Mouse (Mus musculus) layer of hippocampus, adult 11-12 months (tissue): ENCODE measurements at regions not wholly inside any gene's neighbourhood (a gene's known extent, or its start where the extent isn't known, plus 50 kb on each side); places are given as distances from the start of the nearest gene placed in this dataset.
A peak's percentile ranks its signal among the peaks of the same experiment; 100 is the strongest.

ENCODE experiments used
- DNase-seq: peaks from one replicate; pipeline ENCODE4 v3.0.0; 2022; ENCODE audit warnings: low spot score

DNA sequence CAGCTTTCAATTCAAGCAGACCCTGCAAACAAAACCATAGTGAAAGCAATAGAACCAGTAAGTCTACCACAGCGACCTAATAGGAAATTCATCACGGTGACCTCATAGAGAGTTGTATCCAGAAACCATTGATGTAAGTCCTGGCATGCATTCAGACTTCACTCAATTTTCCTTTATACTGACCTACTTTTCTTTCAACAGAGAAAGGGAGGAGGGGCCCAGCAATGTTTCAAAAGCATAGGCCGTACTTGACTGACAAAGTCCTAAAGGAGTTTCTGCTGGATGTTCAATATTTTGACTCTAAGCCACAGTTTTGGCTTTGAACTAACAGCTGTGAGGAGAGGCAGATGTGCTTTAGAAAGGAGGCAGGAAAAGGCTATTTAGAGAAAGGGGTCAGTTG is 88.4 kb downstream of the AI593442 start:
- no peak for DNase-seq

DNA sequence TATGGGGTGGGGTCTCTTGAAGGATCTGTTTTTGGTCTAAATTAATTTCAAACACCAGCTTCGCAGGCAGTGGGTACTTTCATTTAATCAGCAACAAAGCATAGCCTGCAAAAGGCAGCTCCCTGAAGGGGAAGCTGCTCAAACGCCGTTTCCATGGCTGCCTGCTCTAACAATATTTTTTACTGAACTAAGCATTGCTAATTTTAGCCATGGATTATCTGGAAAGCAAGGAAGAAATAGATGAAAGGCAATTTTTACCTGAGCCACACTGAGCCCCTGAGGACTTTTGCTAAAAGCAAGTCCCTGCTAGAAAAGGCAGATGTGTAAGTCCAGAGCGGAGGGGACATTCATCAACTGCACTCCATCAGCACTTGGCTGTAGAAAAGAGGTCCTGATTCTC is 105.5 kb downstream of the AI593442 start:
- DNase-seq, result peak; percentile 33

DNA sequence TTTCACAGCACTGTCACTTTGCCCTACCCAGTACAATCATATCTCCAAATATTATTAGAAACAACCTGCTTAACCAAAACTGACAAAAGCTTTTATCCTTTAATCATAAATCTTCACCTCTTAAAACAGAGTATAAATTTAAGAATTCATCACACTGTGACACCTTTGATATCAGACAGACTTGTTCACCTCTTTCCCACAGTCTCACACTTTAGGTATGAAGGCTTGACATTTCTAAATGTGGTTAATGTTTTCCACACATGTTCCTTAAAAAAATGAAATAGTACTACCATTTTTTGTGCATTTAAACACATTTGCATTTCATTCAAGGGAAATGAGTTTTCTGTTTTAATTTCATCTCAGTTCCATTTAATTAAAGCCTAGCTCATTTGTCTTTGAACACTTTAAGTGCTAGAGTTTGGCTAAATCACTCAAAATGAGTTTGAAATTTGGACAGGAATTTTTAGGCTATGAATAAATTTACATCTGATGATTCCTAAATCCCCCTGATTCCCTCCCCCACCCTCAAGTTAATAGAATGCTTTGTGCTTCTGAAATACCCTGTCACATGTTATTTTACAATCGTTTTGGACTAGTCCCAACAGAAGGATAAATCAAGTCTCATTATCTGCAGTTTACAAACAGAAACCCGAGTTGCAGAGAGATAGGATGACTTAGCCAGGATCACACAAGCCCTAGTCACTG is 127.9 kb downstream of the AI593442 start:
- DNase-seq, result no peak

DNA sequence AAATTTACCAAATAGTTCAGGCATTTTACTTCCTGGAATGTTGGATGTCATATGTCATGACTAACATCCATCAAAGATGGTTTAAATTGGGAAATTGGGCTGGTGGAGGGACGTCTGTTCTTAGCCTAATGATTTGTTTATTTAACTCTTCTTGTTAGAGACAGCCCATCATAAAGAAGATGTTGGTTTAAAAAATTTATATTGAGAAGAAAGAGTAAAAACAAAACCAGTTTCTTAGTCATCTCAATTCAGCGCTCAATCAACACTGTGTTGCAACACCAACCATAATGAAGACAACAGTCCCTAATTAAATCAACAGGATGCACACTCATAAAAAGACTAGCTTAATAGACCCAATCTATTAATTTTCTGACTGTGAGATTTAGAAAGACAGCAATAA is 133.5 kb downstream of the AI593442 start:
- DNase-seq, result no peak

DNA sequence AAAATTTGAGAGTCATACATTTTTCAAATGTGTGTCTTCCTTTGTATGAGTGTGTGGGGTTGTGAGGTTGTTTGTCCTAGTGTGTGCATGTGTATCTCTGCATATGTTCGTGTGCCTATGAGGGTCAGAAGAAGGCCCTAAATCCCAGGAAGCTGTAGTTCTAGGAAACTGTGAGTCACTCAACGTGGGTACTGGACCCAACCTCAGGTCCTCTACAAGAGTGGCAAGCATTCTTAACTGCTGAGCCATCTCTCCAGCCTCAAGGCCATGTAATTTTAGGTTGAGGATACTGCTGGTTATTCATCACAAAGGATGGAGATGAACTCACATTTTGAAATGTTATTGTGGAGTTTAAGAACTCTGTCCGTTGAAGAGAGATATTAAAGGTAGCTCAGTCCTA is 140.5 kb downstream of the AI593442 start:
- no peak for DNase-seq

DNA sequence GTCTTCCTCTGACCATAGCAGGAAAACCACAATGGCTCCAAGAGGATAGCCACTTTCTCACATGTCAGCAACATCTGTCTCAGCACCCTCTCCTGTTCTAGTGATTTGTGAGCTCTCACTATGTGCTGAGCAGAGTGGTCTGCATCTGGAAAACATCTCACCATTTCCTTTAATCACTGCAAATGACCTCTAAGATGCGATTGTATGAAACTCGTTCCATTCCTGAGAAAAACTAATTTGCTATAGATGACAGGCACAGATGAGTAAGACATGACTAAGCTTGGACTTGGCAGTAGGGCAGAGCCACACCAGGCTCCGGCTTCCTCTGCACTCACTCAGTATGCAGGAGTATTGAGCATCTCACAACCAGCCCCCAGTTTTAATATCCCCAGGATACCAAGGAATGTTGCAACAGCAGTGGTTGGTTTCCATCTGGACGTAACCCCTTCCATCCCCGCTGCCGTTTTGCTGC is 150.1 kb downstream of the AI593442 start:
- DNase-seq, result no peak

DNA sequence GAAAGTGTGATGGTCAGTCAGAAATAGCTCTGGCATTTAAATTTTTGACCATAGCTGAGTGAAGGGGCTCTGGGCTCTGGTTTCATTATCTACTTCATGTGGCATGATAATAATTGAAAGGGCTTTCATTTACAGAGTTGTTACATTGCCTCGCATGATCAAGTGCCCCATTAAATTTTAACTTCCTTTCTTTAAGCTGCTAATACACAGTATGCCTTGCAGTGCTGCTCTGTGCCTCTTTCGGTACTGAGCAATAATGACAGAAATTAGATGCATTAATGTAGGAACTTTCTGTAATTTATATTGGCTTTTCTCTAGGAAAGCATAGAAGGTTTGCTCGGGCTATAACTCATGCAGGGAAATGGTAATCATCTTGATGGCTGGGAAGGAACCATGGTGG is 179.1 kb downstream of the AI593442 start:
- DNase-seq, result no peak

DNA sequence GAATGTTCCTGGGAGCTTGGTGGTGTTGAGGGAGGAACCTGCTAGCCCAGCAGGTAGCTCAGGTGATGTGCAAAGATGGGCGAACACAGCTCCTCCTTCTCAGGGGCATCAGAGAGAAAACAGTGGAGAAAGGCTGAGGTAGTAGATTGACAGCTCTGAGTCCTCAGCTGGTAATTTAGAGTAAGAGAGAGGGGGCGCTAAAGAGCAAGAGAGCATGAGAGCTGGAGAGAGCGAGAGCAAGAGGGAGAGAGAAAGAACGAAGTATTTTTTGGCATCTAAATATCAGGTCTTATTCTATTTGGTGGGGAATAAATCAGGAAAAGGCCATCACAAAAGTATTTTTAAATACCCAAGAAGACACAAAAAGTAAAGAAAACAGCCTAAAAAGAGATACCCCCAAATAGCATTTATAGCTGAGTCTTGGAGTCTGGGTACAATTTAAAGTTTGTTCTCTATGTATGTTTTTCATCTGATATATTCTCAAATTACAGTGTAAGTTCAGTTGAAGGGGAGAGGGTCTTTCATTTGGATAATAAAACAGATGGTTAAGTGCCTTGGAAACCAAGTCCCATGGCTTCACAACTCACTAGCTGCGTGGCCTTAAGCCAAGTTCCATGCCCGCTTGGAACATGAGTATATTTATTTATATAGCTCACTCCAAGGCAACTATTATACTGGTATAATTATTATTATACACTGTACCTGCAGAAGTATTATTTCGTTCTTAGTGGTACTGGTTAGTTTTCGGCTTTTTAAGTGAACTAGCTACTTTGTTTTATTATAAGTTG is 183.9 kb downstream of the AI593442 start:
- no peak for DNase-seq

DNA sequence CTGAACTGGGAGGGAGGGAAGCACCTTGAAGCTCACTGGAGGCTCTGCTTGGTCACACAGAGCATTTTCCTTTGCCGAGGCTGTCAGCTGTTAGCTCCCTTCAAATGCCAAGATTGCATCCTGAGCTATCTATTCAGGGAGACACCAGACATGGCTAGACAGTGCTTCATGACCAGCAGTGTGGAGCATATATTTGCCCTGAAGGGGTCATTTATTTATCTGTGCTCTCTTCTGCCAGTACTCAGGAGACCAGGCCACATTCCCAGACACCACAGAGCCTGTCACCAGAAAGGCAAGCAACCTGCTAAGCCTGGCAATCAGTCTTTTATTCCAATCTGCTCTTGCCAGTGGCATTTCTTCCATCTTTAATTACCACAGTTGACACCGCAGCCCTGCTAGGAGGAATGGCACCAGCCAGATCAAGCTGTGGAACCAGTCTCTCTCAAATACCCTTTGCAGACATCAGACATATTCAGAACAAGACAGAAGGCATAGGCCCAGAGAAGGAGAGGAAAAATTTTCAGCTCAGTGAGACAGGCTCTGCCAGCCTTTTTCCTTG is 186.6 kb downstream of the AI593442 start:
- DNase-seq, result no peak

DNA sequence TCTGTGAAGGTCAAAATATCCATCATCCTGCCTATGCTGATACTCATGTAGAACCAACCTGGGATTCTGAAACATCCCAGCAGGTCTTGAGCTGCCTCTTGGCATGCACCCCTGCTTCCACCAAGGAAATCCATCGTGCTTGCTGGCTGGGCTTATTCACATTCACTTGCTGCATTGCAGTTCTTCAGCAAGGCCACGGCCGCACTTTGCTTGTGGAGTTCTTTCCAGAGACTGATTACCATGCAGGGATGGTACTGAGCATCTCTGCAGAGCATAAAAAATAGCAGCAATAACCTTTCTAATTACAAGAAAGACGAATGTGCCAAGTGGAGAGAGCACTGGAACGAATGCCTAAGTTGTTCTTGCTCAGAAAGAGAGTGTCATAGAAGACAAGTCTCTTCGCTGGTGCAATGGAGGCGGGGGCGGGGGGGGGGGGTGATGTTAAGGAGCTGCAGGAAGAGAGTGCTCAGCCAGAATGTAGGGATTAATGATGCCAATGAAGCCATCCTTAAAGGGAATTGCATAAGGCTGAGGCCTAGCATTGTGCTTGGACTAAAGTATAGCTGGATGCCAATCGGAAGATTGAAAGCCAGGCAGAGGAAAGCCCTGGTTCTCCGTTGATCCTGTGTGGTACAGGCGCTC is 205.9 kb downstream of the AI593442 start:
- no peak for DNase-seq

DNA sequence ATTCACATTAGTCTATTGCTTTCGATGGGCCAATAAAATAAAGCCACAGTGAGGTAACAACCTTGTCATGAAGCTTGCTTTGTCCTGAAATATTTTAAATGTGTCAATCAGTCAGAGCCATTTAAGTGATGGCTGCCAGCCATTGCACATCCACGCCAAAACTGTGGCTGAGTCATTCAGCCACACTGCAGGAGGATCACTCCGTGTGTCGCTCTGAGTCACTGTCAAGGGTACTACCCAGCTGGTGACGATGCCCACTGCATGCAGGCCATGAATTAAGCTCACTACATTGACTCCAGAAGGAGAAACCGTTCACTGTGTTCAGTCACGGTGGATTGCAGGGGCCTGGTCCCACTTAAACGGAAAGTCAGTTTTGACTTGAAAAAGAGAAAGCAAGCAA is 206.7 kb downstream of the AI593442 start:
- peak; percentile 37 for DNase-seq

DNA sequence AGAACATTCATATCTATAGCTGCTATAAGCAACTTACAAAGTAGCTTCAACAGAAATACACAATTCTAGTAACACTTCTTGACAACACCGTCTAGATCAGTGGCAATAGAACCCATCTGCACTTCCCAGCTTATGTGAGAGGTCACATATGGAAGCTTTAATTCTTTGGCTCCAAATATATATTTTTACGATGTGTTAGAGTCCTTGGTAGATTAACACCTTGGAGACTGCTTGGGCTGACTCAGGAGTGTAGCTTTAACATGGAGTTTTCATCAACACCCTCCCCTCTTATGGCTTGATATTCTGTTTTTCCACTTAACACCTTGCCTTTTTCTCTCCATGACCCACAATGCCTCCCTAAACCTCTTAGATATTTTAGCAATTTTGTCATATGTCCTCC is 221.1 kb downstream of the AI593442 start:
- DNase-seq, result no peak

DNA sequence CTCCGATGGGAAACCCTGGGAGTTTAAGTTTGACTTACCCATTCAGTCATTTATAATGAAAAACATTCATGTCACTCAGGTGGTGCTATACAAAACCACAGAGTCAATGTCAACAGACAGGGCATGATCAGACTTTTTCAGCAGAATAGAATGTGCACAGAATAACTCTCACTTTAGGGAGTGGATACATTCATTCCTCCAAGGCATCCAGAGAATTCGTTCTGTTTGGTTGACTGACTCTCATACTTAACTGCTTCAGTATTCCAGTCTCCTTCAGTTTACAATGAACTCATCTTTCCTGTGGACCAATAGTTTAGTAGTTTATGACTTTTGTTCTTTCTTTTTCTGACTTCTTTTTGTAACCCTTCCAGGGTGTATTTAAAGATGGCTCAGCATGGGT is 225.1 kb downstream of the AI593442 start:
- DNase-seq, result no peak

DNA sequence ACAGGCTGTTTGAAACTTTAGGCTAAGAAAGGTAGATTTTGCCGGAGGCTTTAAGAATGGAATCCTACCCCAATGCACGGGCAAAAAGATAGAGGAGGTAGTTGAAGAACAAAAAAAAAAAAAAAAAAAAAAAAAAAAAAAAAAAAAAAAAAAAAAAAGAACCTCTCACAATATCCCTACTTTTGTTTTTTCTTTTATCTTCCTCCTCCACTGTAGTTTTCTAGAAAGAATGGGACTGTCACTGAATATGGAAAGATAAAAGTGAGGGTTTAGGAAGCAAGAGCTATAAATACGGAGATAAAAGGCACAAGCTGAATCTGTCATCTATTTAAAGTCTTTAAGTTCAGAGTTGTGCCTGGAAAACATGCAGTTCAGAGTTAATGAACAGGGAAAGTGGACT is 227.8 kb downstream of the AI593442 start:
- no peak for DNase-seq

DNA sequence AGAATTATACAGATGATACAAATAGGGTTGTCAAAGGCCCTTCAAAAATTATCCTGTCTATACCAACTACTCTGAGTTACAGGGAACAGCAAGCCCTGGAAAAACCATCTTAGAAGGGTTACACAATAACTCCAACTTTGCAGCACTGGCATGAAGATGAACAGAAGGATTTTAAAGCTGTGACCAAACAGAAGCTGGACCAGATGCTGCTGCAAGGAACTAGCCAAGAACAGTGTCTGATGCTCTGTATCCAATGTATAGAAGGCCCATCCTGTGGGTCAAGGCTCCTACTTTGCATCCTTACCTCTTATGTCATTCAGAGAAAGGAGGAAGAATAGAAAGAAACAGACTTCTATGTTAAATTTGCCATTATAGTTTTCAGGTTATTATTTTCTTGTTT is 231.3 kb downstream of the AI593442 start:
- DNase-seq, result peak; percentile 9

DNA sequence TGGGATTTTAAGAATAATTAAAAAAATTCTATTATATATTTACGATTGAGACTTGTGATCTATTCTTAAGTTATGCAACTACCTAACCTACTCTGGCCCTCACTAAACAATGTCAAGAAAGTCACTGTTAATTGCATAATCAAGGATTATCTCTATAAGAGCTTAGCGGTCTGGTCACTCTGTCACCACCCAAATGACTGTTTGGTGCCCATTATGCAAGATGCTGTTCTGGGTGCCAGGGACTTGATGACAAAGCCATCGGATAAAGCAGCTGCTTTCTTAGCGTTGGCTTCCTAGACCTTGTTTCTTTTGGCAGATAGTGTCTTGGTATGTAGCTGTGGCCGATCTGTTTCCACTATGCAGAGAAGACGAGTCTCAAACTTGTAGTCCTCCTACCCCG is 236.4 kb downstream of the AI593442 start:
- DNase-seq, result no peak

DNA sequence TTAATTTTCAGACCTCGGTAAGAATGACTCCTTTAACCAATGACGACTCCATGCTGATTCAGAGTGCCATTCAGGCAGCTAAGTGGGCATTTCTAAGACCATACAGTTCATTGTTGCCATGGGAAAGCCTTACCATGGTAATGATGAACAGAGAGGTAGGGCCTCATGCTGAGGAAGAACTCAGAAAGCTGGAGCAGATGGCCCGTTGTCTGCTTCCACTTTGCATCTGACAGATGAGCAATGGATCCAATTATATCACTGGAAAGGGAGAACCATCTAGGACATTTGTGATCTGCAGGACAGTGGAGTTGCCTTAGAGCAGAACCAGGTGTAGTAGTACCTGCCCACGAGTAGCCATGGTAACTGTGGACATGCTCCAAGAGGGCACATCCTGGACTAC is 245.4 kb downstream of the AI593442 start:
- DNase-seq, result peak; percentile 63

DNA sequence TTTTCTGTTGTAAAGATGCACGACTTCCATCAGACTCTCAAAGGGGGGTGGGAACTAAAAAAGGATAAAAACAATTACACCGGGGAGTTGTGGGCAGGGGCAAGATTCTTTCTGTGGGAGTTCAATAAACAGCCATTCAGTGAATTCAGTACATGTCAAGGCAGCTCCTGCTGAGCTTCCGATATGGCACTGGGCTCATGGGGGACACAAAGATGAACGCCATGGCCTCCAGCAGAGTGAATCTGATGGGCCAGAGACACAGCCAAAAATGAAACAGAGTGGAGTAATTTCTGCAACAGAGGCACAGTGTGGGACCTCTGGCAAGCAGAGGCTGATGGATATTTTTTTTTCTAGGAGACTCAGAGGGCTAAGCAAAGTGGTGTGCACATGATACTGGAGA is 254.2 kb downstream of the AI593442 start:
- no peak for DNase-seq

DNA sequence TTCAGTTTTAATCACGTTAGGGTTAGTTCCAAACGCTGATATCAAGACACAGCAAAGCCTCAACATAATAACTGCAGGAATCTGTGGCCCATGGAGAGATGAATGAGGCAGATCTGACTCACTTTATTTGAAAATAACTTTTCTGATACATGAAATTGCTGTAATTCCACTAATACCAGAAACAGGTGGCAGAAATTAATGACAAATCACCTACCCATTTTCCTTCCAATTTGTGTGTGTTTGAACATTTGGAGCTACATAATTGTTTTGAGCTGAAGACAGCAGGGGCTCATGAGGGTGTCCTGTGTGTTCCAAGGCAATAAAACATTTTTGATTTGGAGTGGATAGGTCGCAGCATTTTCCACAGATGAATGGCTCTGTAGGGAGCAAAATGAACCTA is 254.2 kb upstream of the Zc3h12c start:
- no peak for DNase-seq

DNA sequence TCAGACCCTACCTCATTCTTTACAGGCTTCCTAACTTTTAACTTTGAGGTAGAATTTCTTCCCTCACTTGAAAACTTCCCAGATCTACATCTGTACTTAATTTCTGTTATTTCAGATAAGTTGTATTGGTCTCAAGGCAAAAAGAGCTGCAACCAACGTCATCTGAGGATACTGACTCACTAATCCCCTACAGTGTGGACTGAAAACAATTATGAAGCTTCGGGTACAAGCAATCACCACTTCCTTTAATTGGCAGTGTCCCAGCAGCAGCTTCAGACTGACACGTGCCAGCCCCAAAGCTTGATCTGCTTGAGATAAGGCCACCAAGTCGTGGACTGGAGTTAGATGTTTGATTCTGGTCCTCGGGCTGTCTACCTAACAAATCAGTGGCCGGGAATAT is 247.3 kb upstream of the Zc3h12c start:
- no peak for DNase-seq

DNA sequence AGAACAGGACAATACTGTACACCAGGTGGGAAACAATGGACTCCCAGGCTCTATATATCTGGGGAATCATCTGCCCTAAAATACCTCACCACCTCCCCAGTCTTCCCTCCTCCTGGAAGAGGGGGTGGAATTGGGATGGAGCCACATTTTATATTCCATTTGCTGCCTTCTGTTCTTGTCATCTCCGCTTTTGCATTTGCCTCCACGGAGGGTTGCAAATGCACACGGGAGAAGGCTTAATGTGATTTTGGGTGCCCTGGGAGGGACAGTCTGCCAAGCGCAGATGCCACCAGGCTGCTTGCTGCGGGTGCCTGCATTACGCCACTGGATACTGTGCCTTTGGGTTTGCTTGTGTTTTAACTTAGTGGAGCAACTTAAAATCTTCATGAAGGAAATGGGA is 239.5 kb upstream of the Zc3h12c start:
- peak; percentile 75 for DNase-seq

DNA sequence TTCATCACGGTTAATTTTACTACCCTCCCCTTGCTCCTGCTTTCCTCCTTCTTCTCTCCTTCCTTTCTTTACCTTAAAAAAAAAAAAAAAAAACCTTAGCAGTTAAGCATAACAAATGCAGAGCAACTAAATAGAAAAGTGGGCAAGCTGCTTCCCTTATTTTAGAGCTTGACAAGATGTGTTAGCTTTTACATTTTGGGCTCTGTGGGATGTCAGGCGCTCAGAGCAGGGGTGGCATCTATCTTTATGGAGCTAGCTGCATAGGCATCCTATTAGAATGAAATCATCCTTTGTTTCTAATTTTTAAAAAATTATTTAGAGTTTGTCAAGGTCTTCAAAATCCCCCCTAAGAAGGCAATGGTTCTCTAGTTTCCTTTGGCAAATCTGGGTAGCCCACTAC is 234.1 kb upstream of the Zc3h12c start:
- no peak for DNase-seq

DNA sequence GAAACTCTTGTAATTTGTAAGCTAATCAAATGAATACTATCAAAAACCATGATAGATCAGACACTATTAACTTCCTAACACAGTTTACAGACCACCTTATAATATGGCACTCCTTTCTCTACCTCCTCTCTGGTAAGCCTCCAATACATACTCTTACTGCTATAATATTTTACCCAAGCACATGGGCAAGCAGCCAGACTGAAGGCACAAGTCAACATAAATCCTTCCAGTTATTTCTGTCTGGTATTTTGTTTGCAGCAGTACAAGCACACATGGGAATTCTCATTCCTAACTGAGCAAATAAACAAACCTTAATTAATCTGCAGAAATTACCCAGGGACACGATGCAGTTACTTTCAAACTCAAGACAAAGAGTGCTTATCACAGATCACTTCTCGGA is 210.7 kb upstream of the Zc3h12c start:
- no peak for DNase-seq
